Mouse (Mus musculus) gastrocnemius, postnatal 14 days (tissue): ENCODE results near the gene Copg1. TPM values are rescaled to one million over a fixed set of nuclear protein-coding genes. Genes with fewer than 3 reads are reported as not detected.

Source experiments
- DNase-seq: peaks from one replicate; pipeline ENCODE4 v3.0.0; 2021; ENCODE audit warnings: mixed read lengths
- intact Hi-C: fragments of 180-260 bp; cut with DNase I; formaldehyde crosslinking; loops from one replicate; pipeline ENCODE4 v1.15.1; 2025; ENCODE audit warnings: low total_unique reads
- long read RNA-seq, 2 experiments: library from polyadenylated mRNA; stranded (forward); transcript quantifications; one replicate each; pipeline ENCODE4 v2.0.0; 2021
- total RNA-seq, 2 experiments: library from RNA; stranded (reverse); gene quantifications; 2 replicates each; pipeline ENCODE4 v1.2.3; 2021

The Copg1 gene
- total RNA-seq, result 10 to 100 TPM; 39.1 to 44.7 TPM
- long read RNA-seq, experiment 1, full-length matches to known transcripts, result 70 of 82 reads
- long read RNA-seq, experiment 1, partial matches to known transcripts, result 8 of 82 reads
- long read RNA-seq, experiment 1, other reads (novel, unspliced or antisense), result 4 of 82 reads
- long read RNA-seq, experiment 2, full-length matches to known transcripts, result 92 of 104 reads
- long read RNA-seq, experiment 2, partial matches to known transcripts, result 10 of 104 reads
- long read RNA-seq, experiment 2, other reads (novel, unspliced or antisense), result 2 of 104 reads

DNA sequence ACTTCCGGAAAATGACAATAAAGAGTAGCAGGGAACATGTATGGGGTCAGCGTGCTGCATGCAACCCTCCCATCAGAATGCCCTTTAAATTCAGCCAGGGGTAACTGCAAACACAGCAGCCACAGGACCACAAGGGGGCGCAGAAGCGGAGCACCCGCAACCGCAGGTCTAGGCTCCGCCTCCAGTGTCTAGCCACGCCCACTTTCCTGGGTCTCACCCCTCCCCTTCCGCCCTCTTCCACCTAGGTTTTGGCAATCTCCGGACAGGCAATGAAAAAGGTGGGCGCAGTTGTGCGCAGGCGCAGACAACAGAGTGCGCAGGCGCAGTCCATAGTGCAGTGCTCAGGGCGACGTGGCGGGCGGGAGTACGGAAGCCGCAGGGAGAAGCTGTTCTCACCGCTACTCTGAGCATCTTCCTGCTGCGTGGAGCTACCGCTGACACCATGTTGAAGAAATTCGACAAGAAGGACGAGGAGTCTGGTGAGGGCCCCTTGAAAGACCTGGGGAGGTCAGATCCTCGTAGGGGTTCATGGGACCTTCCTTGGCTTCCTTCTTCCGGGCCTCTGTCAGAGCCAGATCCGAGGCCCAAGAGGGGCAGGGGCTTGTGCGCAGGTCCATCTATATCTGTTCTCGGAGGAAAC is at the start of gene Copg1:
TSS of gene Copg1 (plus strand) at position 221 of the 640 bp plus-strand sequence.
- intact Hi-C loops, result no loop called here
- peak; percentile 99 for DNase-seq

DNA sequence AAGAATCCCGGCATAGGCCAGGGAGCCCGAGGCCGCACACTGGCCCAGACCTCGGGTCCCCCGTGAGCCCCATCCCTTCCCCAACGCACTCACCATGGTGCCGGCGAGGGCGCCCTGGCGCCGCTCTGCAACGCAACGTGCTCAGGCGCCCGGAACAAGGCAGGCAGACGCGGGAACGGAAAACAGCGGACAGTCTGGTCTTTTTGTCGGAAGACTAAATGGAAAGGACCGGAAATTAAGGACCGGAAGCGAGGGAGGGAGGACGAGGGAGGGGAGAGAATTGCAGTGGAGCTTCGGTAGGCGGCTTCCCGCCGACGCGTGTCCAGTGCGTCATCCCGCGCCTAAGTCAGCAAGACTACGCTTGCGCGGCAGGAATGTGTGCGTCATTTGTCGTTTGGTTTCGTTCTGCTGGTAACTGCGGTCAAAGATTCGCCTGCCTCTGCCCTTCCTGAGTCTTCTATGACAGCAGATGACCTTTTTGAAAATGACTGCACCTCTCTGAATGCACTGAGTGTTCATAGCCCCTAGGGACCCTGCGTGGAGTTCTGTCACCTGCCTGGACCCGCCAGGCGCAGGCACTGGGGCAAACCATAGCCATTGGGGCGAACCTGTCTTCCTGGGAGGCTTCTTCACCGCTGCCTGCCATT is 48.9 kb upstream of the Copg1 start, which contains the start of gene Isy1:
TSS of gene Isy1 (minus strand) at position 248 of the 647 bp plus-strand sequence.
- intact Hi-C loops, result no loop called here

DNA sequence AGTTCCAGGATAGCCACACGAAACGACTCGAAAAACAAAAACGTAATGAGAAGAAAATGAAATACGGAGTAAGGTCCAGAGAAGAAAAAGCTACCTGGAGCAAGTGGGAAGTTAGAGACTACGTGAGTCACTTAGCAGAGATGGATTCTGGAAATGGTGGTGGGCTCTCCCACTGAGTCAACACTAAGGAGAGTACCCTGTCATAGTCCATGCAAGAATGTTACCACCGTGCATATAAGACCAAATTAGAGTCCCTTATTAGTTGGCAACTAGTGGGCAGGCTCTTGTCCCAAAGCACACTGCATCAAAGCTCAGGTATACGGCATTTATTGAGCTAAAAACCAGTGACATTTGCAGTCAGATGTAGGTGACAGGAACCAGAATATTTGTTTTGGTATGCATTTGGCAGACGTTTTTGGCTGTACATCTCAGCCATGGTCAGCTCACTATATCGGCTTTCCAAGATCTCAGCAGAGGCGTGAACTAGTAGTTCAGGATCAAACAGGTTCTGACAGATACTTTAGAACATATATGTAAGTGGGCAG is 47.7 kb upstream of the Copg1 start:
- DNase-seq, result no peak

More for the DNA sequence above, 48.9 kb upstream of the Copg1 start, which contains the start of gene Isy1:
- peak; percentile 92 for DNase-seq

DNA sequence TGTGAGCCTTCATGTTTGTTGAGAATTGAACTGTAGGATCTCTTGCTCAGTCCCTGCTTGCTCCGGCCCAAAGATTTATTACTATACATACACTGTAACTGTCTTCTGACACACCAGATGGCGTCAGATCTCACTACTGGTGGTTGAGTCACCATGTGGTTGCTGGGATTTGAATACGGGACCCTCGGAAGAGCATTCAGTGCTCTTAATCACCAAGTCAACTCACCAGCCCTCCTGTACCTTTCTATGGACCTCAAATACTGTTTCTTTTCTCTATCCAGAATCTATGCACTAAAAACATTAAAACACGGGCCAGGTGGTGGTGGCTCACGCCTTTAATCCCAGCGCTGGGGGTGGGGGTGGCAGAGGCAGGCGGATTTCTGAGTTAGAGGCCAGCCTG is 46.0 kb upstream of the Copg1 start:
- no peak for DNase-seq
- intact Hi-C loops, result no loop called here

More for the DNA sequence above, 47.7 kb upstream of the Copg1 start:
- intact Hi-C loops, result no loop called here

DNA sequence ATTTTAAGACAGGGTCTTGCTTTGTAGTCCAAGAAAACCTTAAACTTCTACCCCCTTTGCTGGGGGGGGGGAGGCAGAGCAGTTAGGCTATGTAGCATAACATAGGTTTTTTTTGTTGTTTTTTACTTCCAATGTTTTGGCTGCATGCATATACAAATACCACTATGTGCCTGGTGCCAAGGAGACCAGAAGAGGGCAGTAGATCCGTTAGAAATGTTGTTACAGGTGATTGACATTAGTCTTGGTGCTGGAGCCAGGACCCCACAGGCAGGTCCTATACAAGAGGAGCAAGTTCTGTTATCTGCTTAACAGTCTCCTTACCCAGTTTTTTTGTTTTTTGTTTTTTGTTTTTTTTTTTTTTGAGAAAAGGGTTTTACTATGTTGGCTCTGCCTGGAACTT is 45.4 kb upstream of the Copg1 start:
- intact Hi-C loops, result no loop called here
- DNase-seq, result no peak

DNA sequence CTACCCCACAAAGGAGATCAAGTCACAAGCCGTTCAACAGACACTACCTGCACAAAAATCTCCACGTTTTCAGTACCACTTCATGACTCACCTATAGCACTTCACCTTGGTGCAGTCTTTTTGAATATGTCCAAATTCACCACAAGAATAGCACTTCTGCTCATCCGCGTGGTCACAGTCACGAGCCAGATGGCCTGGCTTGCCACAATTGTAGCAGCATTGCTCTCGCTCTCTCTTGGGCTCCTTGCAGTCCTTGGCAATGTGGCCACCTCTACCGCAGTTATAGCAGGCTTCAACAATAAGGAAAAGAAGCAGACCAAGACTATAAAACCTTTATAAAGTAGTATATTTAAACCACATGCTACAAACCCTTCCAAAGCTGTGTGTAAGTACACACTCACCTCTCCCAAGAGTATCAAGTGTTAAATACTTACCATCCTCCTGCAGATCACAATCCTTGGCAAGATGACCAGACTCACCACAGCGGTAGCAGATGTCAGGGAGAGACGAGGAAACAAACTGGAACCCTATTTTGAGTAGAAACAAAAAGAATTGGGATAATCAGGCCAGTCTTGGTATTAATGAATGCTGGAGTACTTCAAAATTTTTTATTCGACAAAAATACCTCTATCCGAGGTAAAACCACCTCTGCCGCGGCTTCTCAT is 42.5 kb upstream of the Copg1 start:
- DNase-seq, result no peak
- intact Hi-C loops, result no loop called here

DNA sequence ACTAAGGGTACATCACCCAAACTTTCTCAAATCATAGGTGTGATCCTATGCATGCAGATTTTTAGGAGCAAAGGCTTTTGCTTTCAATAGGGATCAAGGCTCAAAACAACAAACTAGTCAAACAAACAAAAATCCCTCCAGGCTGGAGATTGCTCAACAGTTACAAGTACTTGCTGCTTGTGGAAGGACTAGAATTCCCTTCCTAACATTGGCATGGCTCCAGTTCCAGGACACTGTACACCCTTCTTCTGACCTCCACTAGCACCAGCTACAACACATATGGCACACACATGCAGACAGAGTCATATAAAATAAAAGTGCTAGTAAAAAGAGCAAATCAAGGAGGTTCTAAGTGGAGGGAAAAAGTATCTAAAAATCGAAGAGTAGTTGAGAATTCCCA is 40.8 kb upstream of the Copg1 start:
- intact Hi-C loops, result no loop called here
- no peak for DNase-seq

DNA sequence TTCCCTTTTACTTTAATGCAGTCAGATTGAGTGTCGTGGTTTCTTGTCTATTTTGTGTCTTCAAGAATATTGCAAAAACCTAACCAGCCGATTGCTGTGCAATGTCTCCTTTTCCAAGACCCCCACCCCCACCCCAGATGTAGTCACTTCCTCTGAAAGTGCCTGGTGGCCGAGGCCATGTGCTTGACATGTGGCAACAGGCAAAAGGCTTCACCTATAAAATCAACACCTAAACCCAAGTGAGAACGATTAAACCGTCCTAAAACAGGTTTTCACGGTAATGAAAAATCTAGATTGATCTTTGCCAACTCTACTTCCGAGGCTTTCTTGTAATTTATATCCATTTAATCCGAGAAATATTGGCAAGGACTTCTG is 37.8 kb upstream of the Copg1 start:
- no peak for DNase-seq
- intact Hi-C loops, result no loop called here

DNA sequence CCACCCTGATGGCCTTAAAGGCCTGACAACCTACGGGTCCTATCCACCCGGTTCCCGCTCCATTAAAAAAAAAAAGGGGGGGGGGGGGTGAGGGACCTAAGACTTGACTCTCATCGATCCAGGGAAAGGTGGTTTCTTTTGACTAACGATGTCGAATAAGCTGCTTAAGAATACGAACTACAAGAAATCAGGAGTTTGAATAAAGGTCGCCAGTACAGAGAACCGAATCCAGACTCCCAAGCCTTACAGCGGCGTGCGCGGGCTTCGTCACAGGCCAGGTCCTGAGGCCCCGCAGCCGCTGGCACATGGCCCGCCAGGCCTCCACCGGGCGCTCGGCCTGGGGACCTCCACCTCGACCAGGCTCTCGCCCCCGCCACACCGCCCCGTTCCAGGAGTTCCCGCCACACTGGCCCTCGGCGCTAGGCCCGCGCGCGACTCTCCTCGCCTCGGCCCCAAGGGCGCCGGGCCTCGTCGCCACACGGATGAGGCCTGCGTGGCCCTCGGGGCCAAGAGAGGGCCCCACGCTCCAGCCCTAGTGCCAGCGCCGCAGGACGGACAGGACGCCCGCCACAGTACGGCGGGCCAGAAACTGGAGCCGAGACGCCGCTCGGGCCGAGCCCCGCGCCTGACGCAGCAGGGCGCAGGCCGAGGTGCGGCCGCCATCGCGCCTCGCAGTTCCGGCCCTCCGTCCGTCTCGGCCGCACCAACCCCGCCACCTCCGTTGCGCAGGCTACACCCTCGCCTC is 37.3 kb upstream of the Copg1 start:
- DNase-seq, result peak; percentile 66
- intact Hi-C loops, result no loop called here

DNA sequence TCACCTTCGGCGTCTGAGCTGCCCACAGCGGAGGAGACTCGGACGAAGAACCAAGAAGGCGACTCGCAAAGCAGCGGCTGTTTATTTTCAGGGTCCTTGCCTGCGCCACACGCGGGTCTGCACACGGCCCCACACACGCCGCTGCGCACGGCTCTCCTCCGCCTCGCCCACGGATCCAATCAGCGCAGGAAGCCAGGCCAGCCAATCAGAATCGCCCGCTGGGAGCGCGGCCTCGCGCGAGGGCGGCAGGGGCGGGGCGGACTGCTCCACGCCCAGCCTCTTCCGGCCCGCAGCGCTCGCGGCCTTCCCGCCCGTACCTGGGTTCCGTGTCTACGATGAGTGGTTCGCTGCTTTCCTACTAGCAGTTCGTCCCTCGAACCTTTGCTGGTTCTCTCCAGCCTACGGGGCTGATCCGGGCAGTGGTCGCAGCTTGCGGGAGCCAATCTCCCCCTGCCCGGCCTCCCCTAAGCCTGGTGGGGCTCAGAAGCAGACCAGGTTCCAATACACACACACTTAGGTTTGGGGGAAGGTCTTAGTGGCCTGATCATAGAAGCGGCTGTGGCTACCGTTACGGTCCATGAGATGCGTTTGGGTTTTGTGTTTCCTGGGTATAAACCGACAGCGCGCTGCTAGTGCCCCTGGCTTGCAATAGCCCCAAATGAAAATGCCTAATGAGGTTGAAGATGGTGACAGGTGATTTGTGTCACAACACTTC is 36.6 kb upstream of the Copg1 start, which contains the start of gene Cnbp:
TSS of gene Cnbp (minus strand) at position 207 of the 715 bp plus-strand sequence.
- peak; percentile 98 for DNase-seq
- intact Hi-C loops, result no loop called here

DNA sequence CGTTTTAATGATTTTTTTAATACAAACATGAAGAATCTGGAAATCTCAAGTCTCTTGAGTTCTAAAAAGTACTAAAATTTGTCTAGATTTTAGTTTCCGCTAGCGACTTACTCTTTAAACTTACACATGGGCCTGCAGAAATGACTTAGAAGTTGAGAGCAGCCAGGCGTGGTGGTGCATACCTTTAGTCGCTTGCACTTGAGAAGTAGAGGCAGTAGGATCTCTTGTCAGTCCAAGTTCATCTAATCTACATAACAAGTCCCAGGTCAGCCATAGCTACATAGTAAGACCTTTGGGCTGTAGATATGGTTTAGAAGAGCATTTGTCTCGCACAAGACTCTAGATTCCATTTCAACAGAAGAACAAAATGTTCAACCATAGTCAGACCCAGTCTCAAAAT is 35.7 kb upstream of the Copg1 start:
- intact Hi-C loops, result no loop called here
- DNase-seq, result no peak

DNA sequence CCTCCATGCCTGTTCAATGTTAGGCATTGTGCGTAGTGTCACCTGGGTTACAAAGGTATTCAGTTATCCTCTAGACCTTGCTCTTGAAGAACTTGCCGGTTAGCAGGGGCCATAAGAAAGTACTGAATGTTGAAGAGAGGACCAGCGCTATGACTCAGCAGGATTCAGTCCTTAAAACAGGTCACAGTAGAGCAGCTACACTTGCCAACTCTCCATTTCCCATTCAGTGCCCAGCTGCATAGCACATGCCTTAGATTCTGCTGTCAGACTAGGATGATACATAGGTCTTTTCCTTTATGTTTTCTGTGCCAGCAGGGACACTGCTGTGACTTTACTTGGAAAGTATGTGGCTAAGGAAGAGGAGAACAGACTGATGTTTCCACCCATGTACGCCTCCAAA is 34.2 kb upstream of the Copg1 start:
- DNase-seq, result no peak
- intact Hi-C loops, result no loop called here

DNA sequence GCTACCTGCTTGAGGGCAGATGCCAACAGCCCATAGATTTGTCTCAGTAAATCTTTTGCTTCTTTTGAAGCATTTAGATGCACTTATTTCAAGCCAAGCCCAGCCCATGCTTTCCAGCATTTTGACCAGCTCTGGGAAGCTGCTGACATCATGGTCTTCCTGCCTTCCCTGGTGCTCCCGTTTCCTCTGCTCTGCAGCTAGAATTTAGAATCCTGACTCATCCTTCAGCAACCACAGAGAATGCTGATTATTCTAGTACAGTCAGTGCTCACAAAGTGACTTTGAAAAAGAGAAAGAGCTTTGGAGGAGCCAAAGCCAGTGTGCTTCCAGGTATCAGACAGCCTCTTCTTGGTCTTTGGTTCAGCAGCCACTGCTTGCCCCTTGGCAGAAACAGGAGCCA is 30.5 kb upstream of the Copg1 start:
- no peak for DNase-seq
- intact Hi-C loops, result no loop called here

DNA sequence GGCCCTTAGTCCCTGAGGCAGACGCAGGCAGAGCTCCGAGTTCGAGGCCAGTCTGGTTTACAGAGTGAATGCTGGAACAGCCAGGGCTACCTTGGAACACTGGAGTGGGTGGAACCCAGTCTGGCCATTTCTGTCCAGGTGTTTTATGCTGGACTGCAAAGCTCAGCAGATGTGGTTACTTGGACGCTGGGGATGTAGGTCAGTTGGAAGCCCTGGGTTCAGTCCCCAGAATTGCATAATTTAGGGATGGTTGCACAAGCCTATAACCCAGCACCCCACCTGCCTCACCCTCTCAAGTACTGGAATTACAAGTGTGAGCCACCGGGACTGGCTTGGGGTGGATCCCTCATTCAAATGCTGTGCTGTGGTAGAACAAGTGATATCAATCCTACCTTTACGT is 21.4 kb upstream of the Copg1 start:
- no peak for DNase-seq
- intact Hi-C loops, result no loop called here

DNA sequence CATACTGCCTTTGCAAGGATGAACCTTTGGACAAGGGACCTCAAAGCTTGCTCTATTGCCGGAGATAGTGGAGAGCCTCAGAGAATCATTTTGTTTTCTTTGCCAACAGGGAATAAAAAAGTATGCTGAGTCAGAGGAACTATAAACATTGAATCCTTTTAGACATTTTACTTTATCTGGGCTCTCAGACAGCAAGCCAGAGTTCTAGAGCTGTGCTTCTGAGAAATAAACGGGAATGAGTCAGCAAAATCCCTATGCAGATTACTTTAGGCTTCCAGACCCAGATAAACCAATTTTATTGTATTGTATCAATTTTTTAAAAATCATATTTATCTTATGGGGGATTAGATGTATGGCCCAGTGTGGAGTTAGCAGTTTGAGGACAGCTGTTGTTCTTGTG is 20.4 kb upstream of the Copg1 start:
- DNase-seq, result no peak
- intact Hi-C loops, result no loop called here

DNA sequence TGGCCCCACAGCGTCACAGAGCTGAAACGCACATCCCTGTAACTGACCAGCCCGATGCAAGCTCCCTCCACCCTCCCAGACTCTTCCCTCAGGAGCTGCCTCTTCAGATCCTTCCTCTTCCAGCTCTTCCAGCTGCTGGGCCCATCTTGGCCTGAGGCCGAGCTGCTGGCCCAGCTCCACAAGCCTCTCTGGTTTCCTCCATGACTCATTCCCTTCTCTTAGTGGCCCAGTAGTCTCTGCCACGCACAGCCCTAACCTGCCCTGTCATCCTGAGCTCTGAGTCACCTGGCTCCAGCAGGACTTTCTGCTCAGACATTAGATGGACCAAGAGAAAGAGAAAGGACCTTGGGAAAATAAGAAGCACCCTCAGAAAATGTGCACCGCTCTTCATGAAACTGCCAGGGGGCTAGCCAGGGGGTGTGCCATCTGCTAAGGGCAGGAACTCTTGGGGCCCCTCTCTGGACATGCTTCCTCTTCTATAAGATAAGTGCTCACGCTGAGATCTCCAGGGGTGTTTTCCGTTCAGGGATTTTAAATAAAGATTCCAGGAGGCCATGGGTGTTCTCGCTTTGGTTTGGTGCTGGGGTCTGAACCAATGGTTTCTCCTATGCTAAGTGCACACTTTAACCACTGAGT is 18.6 kb upstream of the Copg1 start:
- intact Hi-C loops, result no loop called here
- DNase-seq, result peak; percentile 94

DNA sequence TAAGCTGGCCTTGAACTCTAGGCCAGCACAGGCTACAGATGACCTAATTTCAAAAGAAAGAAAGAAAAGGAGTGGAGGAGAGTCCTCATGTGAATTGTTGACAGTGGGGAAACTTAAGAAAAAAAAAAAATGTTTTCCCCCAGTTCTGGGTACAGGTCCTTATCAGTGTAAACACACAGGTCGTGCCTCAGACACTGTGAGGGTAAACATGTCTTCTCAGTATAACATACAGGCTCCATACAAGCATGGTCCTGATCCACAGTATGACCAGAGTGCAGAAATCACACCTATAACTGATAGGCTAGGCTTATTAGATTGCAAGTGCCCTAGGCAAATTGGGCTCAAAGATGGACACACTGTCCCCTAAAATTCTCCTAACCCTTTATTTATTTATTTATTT is 17.2 kb upstream of the Copg1 start:
- intact Hi-C loops, result no loop called here
- DNase-seq, result no peak

DNA sequence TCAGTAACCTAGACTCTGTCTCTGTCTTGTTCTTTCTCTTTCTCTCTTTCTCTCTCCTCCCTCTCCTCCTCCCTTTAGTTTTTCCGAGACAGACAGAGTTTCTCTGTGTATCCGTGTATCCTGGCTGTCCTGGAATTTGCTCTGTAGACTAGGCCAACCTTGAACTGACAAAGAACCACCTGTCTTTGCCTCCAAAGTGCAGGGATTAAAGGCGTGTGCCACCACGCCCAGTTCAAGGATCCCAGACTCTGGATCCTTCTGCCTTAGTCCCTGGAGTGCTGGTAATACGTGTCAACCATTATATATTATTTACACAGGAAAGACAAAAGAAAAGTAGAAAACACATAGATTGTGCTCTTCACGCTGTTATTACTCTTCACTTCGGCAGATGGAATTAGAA is 16.4 kb upstream of the Copg1 start:
- no peak for DNase-seq
- intact Hi-C loops, result no loop called here
